Mouse (Mus musculus) embryo, embryonic 11 days (tissue): ENCODE measurements around the gene Sptlc2.

Experiments used
- DNase-seq: peaks from one replicate; pipeline ENCODE4 v3.0.0-alpha.2; 2015

Sptlc2 gene

GRCm38 (mm10) chr12:87388122-87388774 lies at the start of gene Sptlc2:
Sptlc2 (minus strand) TSS chr12:87388355.
- DNase-seq: peak; percentile 99

GRCm38 (mm10) chr12:87428885-87429284 lies 40.7 kb upstream of the Sptlc2 start:
- no peak for DNase-seq

- no peak for DNase-seq
Measured at GRCm38 (mm10) chr12:87428295-87428694, 40.1 kb upstream of the Sptlc2 start.

GRCm38 (mm10) chr12:87426354-87427031 lies 38.3 kb upstream of the Sptlc2 start:
- no peak for DNase-seq

- no peak for DNase-seq
Measured at GRCm38 (mm10) chr12:87424516-87424915, 36.4 kb upstream of the Sptlc2 start.

- no peak for DNase-seq
Measured at GRCm38 (mm10) chr12:87423700-87424099, 35.5 kb upstream of the Sptlc2 start.

- DNase-seq: no peak
Measured at GRCm38 (mm10) chr12:87421708-87422507, 33.8 kb upstream of the Sptlc2 start.

GRCm38 (mm10) chr12:87419974-87420485 lies 31.9 kb upstream of the Sptlc2 start:
- DNase-seq: no peak

- DNase-seq: peak; percentile 45
Measured at GRCm38 (mm10) chr12:87418921-87419320, 30.8 kb upstream of the Sptlc2 start.

GRCm38 (mm10) chr12:87416690-87417089 lies 28.5 kb upstream of the Sptlc2 start:
- DNase-seq: peak; percentile 66

- no peak for DNase-seq
Measured at GRCm38 (mm10) chr12:87415358-87415757, 27.2 kb upstream of the Sptlc2 start.

GRCm38 (mm10) chr12:87413179-87413790 lies 25.1 kb upstream of the Sptlc2 start:
- peak; percentile 75 for DNase-seq

GRCm38 (mm10) chr12:87410999-87411398 lies 22.8 kb upstream of the Sptlc2 start:
- DNase-seq: no peak

- DNase-seq: no peak
Measured at GRCm38 (mm10) chr12:87409123-87409522, 21.0 kb upstream of the Sptlc2 start.

- peak; percentile 65 for DNase-seq
Measured at GRCm38 (mm10) chr12:87407869-87408605, 19.9 kb upstream of the Sptlc2 start.

GRCm38 (mm10) chr12:87405721-87406120 lies 17.6 kb upstream of the Sptlc2 start:
- no peak for DNase-seq

GRCm38 (mm10) chr12:87405165-87405564 lies 17.0 kb upstream of the Sptlc2 start:
- no peak for DNase-seq

GRCm38 (mm10) chr12:87401883-87402282 lies 13.7 kb upstream of the Sptlc2 start:
- DNase-seq: peak; percentile 22

GRCm38 (mm10) chr12:87399119-87399819 lies 11.1 kb upstream of the Sptlc2 start:
- DNase-seq: no peak

GRCm38 (mm10) chr12:87397811-87398417 lies 9.8 kb upstream of the Sptlc2 start:
- no peak for DNase-seq

GRCm38 (mm10) chr12:87397126-87397525 lies 9.0 kb upstream of the Sptlc2 start:
- DNase-seq: no peak
